Mouse (Mus musculus): ENCODE data around the gene Dnajc10. TPM values are rescaled to one million over a fixed set of nuclear protein-coding genes. Genes with fewer than 3 reads are reported as not detected.
A peak's percentile ranks its signal among the peaks of the same experiment; 100 is the strongest.

Dnajc10 gene
- 66.2 and 105 TPM in 2 replicates for total RNA-seq (2017)

DNA sequence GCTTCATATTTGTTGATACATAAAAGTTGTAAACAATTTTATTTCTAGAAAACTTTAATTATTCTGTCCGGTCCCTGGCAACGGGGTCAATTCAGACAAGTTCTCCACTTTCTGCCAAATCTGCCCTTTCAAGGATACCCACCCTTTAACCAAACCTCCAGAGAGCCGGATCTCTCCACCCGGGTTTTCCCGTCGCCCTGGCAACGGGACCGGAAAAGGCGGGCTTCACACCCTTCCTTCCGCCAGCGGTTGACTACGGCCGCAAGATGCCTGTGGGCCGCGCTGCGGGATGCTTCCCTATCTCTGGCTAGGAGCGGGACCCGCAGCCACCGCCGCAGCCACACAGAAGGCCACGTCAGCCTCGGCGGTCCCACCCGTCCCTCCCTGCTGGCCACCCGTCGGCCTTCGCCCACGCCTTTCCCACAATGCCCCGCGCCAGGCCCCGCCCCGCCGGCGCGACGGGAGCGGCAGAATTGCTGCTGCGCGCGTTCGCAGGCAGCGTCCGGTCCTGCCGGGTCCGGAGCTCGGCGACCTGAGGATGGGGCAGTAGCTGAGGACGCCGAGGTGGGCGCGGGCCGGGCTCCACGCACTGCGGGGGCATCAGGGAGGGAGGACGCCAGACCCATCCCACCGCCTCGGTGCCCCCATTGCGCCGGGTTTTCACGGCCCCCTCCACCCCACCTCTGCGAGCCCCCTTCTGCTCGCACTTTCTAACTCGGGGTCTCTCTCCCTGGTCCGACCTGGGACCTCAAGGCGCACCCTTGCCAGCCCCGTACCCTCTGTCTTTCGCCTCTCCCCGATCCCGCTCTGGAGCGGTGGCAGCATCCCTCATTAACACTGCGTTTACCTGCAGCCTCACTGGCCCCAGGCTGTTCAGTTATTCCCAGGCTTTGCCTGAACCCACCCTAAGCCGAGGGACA is at the start of gene Dnajc10:
Dnajc10 (plus strand) TSS at position 225 of the 920 bp plus-strand sequence.
- ATAC-seq (replicated peaks; ENCODE audit: low read depth, poor library complexity, severe bottlenecking): peak; percentile 86

DNA sequence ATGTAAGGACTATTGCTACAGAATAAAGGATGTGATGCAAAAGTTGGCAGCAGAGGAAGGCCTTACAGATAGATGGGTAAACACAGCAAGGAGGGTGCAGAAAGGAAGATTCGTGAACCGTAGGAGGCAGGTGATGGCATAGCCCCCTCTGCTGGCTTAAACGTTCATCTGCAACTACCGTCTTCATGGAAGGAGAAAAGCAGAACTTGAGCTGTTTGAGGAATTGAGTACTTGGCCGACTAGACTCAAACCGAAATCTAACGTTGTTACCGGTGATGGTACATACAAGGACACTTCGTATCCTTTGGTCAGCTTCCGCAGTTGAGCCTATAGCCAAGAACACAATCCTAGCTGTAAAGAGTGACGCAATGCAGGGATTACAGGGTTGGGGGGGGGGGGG is 48.4 kb upstream of the Dnajc10 start:
- peak; percentile 99 for ATAC-seq (replicated peaks; ENCODE audit: low read depth, poor library complexity, severe bottlenecking)

DNA sequence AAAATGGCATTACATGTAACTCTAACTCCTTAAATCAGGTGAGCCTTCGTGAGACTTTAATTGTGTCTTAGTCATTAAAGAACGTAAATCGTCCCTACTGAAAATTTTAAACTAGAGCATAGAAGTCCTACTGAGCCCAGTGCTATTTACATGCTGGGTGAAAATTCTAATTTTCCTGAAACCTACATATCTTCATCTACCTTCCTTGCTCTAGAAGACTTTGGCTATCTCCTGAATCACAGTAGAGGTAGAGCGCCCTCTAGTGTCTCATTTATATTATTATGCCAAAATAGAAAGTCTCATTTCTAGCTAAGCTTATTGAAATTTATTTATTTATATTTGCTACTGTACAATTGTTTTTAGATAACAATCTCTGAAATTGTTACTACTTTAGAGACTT is 47.2 kb upstream of the Dnajc10 start:
- ATAC-seq (replicated peaks; ENCODE audit: low read depth, poor library complexity, severe bottlenecking): no peak

DNA sequence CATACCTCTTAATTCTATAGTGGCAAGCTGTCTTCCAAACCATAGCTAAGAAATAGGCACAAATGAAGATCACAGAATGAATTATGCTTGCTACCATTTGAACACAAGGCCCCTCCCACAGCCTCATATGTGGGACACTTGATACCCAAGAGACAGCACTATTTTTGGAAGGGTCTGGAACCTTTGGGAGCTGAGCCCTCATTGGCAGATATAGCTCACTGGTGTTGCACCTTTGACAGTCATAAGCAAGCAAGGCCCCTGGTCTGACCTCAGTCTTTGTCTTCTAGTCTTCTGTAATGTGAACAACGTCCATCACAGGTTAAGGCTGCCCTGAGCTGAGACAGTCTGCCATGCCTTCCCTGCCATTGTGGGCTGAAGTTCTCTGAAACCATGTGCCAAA is 43.8 kb upstream of the Dnajc10 start:
- no peak for ATAC-seq (replicated peaks; ENCODE audit: low read depth, poor library complexity, severe bottlenecking)

DNA sequence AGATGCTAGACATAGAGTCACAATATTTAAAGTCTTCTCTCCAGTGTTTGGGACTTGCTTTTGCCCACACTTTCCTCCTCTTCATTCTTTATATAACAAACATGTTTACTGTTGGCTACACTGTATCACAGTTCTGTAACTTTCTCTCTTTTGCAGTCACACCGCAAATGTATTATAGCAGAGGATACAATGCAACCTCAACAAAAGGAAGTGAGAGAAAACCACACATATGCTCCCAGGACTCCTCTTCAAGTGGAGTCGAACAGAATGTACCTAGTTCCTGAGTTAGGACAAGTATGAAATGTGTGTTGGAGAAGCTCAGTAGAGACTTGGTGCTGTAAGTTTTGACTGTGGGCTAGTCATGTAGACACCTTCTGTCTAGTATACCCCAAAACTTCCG is 42.2 kb upstream of the Dnajc10 start:
- ATAC-seq (replicated peaks; ENCODE audit: low read depth, poor library complexity, severe bottlenecking): peak; percentile 62

DNA sequence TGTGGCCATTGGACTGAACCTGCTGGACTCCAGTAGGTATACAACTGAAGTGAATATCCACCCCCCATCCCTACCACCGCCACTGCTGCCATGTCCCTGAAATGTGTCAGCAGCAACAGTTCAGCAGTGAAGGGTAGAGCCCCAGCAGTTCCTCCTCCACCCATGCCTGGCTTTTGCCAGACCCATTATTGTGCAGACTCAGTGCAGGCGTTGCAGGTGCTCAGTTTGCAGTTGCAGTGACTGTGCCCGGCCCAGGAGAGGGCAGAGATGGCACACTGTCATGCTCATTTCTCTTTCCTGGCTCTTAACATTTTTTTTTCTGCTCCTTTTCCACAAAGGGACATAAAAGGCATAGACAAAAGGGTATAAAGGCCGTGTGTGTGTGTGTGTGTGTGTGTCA is 41.5 kb upstream of the Dnajc10 start:
- ATAC-seq (replicated peaks; ENCODE audit: low read depth, poor library complexity, severe bottlenecking): peak; percentile 67

DNA sequence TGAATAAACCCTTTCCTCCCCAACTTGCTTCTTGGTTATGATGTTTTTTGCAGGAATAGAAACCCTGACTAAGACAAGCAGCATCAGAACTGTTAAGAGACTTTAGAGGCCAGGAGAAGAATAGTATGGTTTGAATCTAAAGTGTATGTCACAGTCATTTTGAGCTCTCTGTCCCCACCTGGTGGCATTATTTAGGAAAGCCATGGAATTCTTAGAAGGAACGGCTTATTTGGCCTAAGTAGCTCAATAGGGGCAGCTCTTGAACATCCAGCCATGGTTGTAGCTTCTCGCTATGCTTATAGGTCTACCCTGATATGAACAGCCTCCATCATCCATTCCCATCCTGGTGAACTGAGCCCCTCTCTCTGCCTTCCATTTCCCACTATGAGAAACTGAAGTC is 40.1 kb upstream of the Dnajc10 start:
- peak; percentile 88 for ATAC-seq (replicated peaks; ENCODE audit: low read depth, poor library complexity, severe bottlenecking)

DNA sequence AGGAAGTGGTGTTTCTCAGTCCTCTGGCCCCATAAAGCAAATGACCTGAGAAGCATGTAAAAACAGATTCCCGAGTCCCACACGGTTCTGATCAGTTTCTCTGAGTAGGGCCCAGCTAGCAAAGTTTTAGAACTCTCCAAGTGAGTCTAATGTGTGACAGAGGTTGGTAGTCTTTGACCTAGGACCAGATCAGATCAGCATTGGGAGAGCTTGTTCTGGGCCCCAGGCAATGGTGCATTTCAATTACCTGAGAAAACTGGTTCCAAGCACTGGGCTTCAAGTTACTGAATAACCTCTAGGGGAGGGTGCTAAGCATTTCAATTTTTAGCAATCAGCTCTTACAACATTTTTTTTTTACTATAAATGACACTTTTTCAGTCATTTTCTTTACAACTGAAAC is 33.1 kb upstream of the Dnajc10 start:
- ATAC-seq (replicated peaks; ENCODE audit: low read depth, poor library complexity, severe bottlenecking): no peak

DNA sequence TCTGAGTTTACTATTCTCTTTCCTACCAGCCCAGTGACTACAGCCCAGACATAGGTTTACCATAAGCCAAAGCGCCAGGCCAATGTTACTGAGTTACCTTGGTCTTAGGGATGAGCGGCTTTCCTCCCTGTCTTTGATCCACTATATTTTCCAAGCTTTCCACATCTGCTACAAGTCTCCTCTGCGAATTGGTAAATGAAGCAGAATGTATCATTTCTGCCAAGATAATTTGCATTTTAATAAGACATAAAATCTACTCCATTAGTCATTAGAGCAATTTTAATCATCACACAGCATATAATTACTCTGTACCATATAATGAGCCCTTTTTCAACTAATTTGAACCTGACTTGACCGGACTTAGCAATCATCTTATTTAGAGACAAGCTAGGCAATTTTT is 28.9 kb upstream of the Dnajc10 start:
- ATAC-seq (replicated peaks; ENCODE audit: low read depth, poor library complexity, severe bottlenecking): no peak

DNA sequence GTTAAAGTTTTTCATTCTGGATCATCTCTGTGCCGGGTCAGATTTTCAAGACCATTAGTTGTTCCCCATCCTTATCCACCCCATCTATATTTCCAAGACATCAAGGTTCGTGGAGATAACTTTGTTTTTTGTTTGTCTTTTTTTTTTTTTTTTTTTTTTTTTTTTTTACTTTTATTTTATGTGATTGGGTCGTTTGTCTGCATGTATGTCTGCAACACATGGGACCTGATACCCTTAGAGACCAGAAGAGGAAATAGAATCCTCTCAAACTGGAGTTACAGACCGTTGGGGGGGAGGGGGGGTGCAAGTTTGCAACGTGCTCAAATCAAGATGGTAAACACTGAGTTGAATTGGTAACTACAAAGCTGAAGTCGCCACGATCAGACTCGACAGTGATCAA is 23.1 kb upstream of the Dnajc10 start, which contains the start of gene Prdx6b:
Prdx6b (plus strand) TSS at position 301 of the 400 bp plus-strand sequence.
- no peak for ATAC-seq (replicated peaks; ENCODE audit: low read depth, poor library complexity, severe bottlenecking)

DNA sequence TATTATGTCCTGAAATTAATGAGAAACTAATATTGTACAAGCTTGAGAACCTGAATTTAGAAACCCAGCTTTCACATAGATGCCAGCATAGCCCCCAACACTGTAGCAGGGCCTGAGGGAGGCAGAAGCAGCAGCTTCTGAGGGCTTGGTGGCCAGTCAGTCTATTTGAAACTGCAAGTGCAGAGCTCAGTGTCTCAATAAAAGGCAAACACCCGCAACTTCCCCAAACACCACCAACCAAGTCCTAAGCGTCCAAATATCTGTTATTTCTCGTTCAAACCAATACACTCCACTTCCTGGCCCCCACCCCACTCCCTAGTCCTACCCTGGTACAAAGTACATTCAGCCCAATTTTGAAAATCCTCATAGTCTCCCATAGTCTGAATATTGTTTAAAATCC is 16.9 kb upstream of the Dnajc10 start:
- ATAC-seq (replicated peaks; ENCODE audit: low read depth, poor library complexity, severe bottlenecking): peak; percentile 94

DNA sequence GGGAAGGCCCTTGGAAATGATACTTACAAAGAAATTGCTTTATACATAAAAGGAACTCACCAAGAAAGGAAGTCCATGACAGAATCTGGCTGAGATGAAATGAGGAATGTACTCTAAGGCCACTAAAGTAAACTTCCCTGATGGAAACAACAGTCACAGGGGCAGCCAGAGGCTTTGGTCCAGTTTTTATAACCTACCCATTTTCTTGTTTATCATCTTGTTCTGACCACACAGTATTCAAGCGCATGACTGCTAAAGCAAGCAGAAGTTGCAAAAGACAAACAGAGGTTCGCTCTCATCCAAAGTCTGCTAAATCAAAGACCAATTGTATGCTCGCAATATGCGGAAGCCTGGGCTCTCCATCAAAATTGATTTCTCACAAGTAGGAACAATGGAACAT is 14.5 kb upstream of the Dnajc10 start:
- ATAC-seq (replicated peaks; ENCODE audit: low read depth, poor library complexity, severe bottlenecking): no peak

DNA sequence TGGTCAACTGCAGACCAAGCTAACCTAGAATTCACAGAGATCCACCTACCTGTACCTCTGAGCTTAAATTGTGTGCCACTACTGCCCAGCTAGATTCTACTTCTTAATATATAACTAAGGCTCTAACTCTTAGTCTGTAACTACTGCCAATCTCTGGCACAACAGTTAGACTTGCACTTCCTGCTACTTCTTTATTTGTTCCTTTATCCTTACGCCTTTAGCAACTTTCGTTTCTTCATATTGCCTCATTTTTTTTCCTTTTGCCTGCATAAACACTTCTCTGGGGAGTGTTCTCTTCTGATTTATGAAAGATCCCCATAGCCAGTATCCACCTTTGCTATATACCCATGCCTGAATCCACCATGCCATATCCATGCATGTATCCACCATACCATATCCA is 11.3 kb upstream of the Dnajc10 start:
- 0 out of 2 replicates have a peak, but pooled peaks have one; percentile 36 for ATAC-seq (replicated peaks; ENCODE audit: low read depth, poor library complexity, severe bottlenecking)

DNA sequence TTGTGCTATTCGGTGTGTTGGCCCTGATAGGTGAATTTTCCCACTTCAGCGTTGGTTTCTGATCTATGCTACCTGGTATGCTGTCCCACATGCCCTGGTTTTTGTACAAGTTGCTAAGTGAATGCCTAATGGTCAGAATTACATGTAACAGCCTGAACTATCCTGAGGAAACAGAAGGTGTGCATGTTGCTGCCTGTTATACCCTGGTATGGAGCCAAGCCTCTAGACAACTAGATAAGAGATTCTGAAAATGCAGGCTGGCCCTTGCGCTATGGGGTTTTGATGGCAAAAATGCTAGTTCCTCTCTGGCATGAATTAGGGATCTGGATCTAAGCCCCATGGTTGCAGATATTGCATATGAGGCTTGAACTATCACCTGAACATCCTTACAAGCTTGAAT is 7.6 kb upstream of the Dnajc10 start:
- ATAC-seq (replicated peaks; ENCODE audit: low read depth, poor library complexity, severe bottlenecking): 0 out of 2 replicates have a peak, but pooled peaks have one; percentile 30

DNA sequence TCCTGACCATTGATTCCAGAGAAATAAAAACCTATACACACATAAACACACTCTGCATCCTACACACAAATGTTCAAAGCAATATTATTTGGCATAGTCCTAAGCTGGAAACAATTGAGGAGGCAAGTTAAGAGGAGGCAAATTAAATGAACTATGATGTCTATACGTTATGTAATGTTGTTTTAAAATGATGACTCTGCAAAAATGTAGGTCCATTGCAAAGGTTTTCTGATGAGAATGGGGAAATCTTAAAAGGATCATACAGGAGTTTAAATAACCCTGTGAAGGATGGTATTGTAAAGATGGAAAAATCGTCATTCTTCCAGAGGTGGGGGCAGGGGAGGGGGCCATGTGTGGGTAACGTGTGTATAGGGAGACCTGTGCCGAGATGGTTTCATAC is 5.5 kb upstream of the Dnajc10 start:
- no peak for ATAC-seq (replicated peaks; ENCODE audit: low read depth, poor library complexity, severe bottlenecking)

DNA sequence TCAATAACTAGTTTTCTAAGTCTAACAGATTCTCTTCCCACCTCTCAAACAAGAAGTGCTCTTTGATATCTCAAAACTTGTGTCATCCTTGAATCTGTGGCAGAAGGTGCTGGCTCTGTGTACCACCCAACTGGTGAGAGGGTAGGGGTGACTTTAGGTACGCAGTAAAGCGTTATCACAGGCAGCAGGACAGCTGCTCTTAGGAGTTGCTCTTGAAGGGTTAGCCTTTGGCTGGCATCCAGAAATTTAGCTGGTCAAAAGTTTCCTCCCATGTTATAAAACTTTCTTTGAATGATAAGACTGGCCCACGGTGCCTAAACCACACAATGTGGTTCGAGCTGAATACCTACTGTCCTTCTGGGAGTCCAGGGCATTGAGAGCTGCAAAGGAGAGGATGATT is 4.5 kb upstream of the Dnajc10 start:
- ATAC-seq (replicated peaks; ENCODE audit: low read depth, poor library complexity, severe bottlenecking): no peak; the same call in 1 of the 2 replicates

DNA sequence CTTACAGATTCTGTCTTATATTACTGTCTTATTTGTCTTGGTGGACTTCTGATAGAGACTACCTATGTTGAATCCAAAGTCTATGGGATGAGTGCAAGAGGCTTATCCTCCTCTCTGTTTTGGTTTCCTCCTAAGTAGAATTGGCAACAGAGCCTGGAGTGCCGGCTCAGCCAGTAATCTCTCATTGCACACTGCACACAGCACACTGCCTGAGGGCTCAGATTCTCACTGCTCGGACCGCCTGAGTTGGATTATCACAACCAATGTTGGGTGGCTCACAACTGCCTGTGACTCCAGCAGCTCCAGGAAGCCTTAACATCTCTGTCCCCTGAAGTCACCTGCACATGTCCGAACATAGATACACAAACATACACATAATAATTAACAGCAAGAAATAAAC is 3.9 kb upstream of the Dnajc10 start:
- ATAC-seq (replicated peaks; ENCODE audit: low read depth, poor library complexity, severe bottlenecking): no peak; the same call in 1 of the 2 replicates

DNA sequence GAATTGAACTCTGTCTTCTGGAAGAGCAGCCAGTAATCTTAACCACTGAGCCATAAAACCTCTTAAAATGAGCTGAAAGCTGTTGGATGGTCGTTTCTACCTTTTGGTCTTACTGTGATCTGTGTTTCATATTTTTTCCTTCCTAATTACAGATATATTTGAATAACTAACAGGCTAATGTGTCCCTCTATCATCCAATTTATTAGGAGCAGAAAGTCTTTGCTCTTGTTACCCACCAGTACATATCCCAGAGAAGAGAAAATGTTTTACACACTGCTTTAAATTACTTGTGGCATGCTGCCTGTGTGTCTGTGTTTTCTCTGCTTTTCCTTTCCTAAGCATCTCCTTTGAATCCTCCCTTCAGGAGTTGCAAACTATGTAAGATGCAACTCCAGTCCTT is 1.1 kb upstream of the Dnajc10 start:
- ATAC-seq (replicated peaks; ENCODE audit: low read depth, poor library complexity, severe bottlenecking): no peak

DNA sequence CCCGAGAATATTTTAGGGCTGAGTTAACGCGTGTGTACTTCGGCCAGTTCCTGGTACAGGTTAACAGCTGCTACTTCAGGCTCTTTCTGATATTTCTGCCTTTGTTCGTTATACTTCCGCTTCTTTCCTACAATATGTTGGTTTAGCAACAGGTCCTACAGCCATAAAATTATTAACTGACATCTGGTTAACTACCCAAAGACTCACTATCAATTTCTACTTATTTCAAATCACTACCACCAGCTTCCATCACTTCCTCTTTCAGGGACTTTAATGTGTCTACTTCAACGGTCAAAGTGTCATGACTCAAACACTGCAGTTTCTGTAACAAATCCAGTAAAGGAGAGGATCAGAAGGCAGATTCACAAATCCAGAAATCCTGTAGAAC is 418 bp upstream of the Dnajc10 start:
- ATAC-seq (replicated peaks; ENCODE audit: low read depth, poor library complexity, severe bottlenecking): peak; percentile 66

DNA sequence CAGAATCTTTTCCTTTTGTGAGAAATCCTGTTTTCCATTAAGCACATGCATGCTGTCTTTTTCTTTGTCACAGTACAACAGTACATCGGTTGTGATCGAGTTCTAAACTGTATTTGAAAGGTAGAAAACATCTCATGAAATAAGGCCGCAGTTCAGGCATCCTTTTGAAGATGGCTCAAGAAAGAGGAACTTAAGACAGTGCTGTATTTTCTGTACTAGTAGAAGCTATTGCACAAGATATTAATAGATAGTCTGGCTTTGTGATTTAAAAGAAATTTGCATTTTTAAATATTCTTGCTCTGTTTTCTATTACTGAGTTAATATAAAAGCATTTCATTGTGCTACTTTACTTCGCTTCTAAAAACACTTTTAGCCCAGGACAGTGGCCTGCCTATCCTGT is 7.6 kb downstream of the Dnajc10 start:
- ATAC-seq (replicated peaks; ENCODE audit: low read depth, poor library complexity, severe bottlenecking): no peak

DNA sequence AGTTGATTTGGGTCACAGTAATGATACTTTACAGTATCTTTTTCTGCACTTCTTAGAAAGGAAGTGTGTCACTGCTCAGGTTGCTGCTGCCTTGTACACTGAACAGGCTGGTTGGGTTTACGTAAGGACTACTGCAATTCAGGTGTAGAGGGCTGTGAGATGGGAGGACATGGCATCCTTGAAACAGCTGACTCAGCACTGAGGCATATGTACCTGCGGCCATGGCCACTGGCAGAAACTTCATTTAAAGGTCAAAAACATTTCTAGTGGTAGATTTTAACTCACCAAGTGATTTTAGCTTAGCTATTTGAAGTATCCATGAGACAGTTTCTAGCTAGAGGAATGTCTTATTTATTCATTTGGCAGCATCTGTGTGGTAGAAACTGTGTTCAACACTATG is 10.5 kb downstream of the Dnajc10 start:
- ATAC-seq (replicated peaks; ENCODE audit: low read depth, poor library complexity, severe bottlenecking): no peak

DNA sequence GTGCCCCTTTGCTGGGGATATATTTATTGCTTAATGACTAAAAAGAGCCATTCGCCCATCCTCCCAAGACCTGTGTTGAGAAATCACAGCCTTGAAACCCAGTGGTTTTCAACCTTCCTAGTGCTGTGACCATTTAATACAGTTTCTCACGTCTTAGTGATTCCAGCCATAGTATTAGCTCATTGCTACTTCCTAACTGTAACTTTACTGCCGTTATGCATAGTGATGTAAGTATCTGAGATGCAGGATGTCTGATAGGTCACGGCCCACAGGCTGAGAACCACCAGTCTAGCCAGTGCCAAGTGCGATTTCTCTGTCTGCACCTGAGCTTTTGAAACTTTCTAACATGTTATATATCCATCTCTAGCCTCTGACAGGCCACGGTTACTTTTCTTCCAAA is 12.0 kb downstream of the Dnajc10 start:
- ATAC-seq (replicated peaks; ENCODE audit: low read depth, poor library complexity, severe bottlenecking): no peak

All from common myeloid progenitor, adult 5-6 weeks (primary cell).